Mouse (Mus musculus) limb, embryonic 11.5 days (tissue): Measurements from ENCODE around the gene Fabp1. TPM values are rescaled to one million over a fixed set of nuclear protein-coding genes. Genes with fewer than 3 reads are reported as not detected.

Experiments
- ATAC-seq: fragments of 200-750 bp; cut with Nextera tagmentation; 2 replicates; pipeline ENCODE4 v1.8.0; 2017; ENCODE audit warnings: low read depth; ENCODE audit not compliant: insufficient number of reproducible peaks, low FRiP score, low TSS enrichment
- DNase-seq: peaks from one replicate; pipeline ENCODE4 v3.0.0-alpha.2; 2015; ENCODE audit warnings: low spot score
- H3K27ac ChIP-seq: fragments of 300-500 bp; sonication (generic); replicated peaks from 2 replicates; pipeline ENCODE4 v1.5.1; 2014; ENCODE audit warnings: low read depth, mild to moderate bottlenecking, low read length
- H3K27me3 ChIP-seq: fragments of 300-500 bp; sonication (generic); 2 replicates; pipeline ENCODE4 v1.6.1; 2014; ENCODE audit warnings: mild to moderate bottlenecking, low read length, mixed read lengths; ENCODE audit not compliant: control insufficient read depth, insufficient read depth
- H3K36me3 ChIP-seq: fragments of 300-500 bp; sonication (generic); 2 replicates; pipeline ENCODE4 v1.6.1; 2014; ENCODE audit warnings: mild to moderate bottlenecking, low read length, moderate library complexity, mixed read lengths; ENCODE audit not compliant: control insufficient read depth, insufficient read depth
- H3K4me1 ChIP-seq: fragments of 300-500 bp; sonication (generic); 2 replicates; pipeline ENCODE4 v1.6.1; 2014; ENCODE audit warnings: low read length, mixed read lengths; ENCODE audit not compliant: control insufficient read depth, insufficient read depth
- H3K4me2 ChIP-seq: fragments of 300-500 bp; sonication (generic); 2 replicates; pipeline ENCODE4 v1.6.1; 2014; ENCODE audit warnings: low read depth, mild to moderate bottlenecking, moderate library complexity; ENCODE audit not compliant: severe bottlenecking
- H3K4me3 ChIP-seq: fragments of 300-500 bp; sonication (generic); 2 replicates; pipeline ENCODE4 v1.5.1; 2014; ENCODE audit warnings: low read depth, low read length
- H3K9ac ChIP-seq: fragments of 300-500 bp; sonication (generic); 2 replicates; pipeline ENCODE4 v1.6.1; 2014; ENCODE audit warnings: mild to moderate bottlenecking, low read length
- H3K9me3 ChIP-seq: fragments of 300-500 bp; sonication (generic); 2 replicates; pipeline ENCODE4 v1.6.1; 2016; ENCODE audit warnings: low read length; ENCODE audit not compliant: control insufficient read depth
- WGBS: fragments of 180-500 bp; shearing (Covaris S2); extraction: QIAGEN DNeasy Blood & Tissue Kit; methylation state at CpG from one replicate; pipeline ENCODE4 v1.1.7; 2014; 5-methylcytosine and 5-hydroxymethylcytosine counted together
- polyA plus RNA-seq: library from polyadenylated mRNA; unstranded; fragments of >200 nt; fragmentation: Nextera tagmentation; extraction: Ambion mirVana; gene quantifications from 2 replicates; pipeline ENCODE4 v1.2.1, GENCODE M21; 2014

Fabp1 gene
- polyA plus RNA-seq, 1 experiment from 2014 or later, result 0.29 TPM

- Histone ChIP-seq H3K4me2 (no peak overlapping the region), H3K27ac (no peak overlapping the region), H3K9ac (no peak overlapping the region), H3K4me3 (no peak overlapping the region), H3K4me1 (0 out of 2 replicates have a peak, but pooled peaks cover 3% of the 10 kb centered on the region), H3K36me3 (no peaks in the 10 kb centered on the region), H3K27me3 (no peaks in the 10 kb centered on the region), H3K9me3 (no peaks in the 10 kb centered on the region)
- DNase-seq (no peak), ATAC-seq (no peak)
- WGBS, result 78% methylated on average over 3 of the region's 3 CpGs
Observed at GRCm38 (mm10) chr6:71224184-71224943, 24.7 kb downstream of the Fabp1 start.

- Histone ChIP-seq H3K4me1 (0 out of 2 replicates have a peak, but pooled peaks cover 3% of the 10 kb centered on the region), H3K36me3 (no peaks in the 10 kb centered on the region), H3K4me2 (no peak overlapping the region), H3K27ac (no peak overlapping the region), H3K9me3 (no peaks in the 10 kb centered on the region), H3K4me3 (no peak overlapping the region), H3K27me3 (no peaks in the 10 kb centered on the region), H3K9ac (no peak overlapping the region)
- WGBS, result 21% methylated on average over 6 of the region's 6 CpGs
- no peak for ATAC-seq
- no peak for DNase-seq
Observed at GRCm38 (mm10) chr6:71226544-71226943, 26.9 kb downstream of the Fabp1 start.

GRCm38 (mm10) chr6:71227157-71227770, 27.6 kb downstream of the Fabp1 start:
- 0 out of 2 replicates have a peak, but pooled peaks cover 3% of the 10 kb centered on the region for H3K4me1 ChIP-seq
- no peaks in the 10 kb centered on the region for H3K36me3 ChIP-seq
- DNase-seq, result peak; percentile 28
- H3K9ac ChIP-seq, result no peak overlapping the region
- ATAC-seq, result no peak
- H3K9me3 ChIP-seq, result no peaks in the 10 kb centered on the region
- WGBS, result 7% methylated on average over 7 of the region's 7 CpGs
- no peaks in the 10 kb centered on the region for H3K27me3 ChIP-seq
- no peak overlapping the region for H3K27ac ChIP-seq
- H3K4me2 ChIP-seq, result no peak overlapping the region
- H3K4me3 ChIP-seq, result no peak overlapping the region

- no peak for DNase-seq
- H3K4me1 ChIP-seq, result no peaks in the 10 kb centered on the region
- H3K9me3 ChIP-seq, result no peaks in the 10 kb centered on the region
- no peak for ATAC-seq
- H3K4me2 ChIP-seq, result no peak overlapping the region
- H3K27ac ChIP-seq, result no peak overlapping the region
- no peak overlapping the region for H3K4me3 ChIP-seq
- no peak overlapping the region for H3K9ac ChIP-seq
- WGBS, result 86% methylated on average over 13 of the region's 13 CpGs
- H3K36me3 ChIP-seq, result no peaks in the 10 kb centered on the region
- H3K27me3 ChIP-seq, result no peaks in the 10 kb centered on the region
Observed at GRCm38 (mm10) chr6:71235121-71235520, 35.5 kb downstream of the Fabp1 start.

GRCm38 (mm10) chr6:71235944-71236343, 36.3 kb downstream of the Fabp1 start:
- H3K4me1 ChIP-seq, result no peaks in the 10 kb centered on the region
- H3K4me3 ChIP-seq, result no peak overlapping the region
- WGBS, result 75% methylated on average over 3 of the region's 3 CpGs
- H3K27ac ChIP-seq, result no peak overlapping the region
- no peaks in the 10 kb centered on the region for H3K27me3 ChIP-seq
- H3K9ac ChIP-seq, result no peak overlapping the region
- ATAC-seq (no peak), DNase-seq (no peak)
- H3K9me3 ChIP-seq, result no peaks in the 10 kb centered on the region
- H3K4me2 ChIP-seq, result no peak overlapping the region
- H3K36me3 ChIP-seq, result no peaks in the 10 kb centered on the region

- ATAC-seq, result no peak
- Histone ChIP-seq H3K4me3 (no peak overlapping the region), H3K4me2 (no peak overlapping the region), H3K36me3 (no peaks in the 10 kb centered on the region), H3K9ac (no peak overlapping the region), H3K27me3 (no peaks in the 10 kb centered on the region), H3K9me3 (no peaks in the 10 kb centered on the region), H3K4me1 (no peaks in the 10 kb centered on the region), H3K27ac (no peak overlapping the region)
- DNase-seq, result no peak
- WGBS, result 70% methylated on average over 6 of the region's 6 CpGs
Observed at GRCm38 (mm10) chr6:71236506-71236905, 36.9 kb downstream of the Fabp1 start.

- Histone ChIP-seq H3K4me1 (no peaks in the 10 kb centered on the region), H3K36me3 (no peaks in the 10 kb centered on the region), H3K9me3 (no peaks in the 10 kb centered on the region), H3K4me3 (no peak overlapping the region), H3K4me2 (no peak overlapping the region), H3K27me3 (no peaks in the 10 kb centered on the region), H3K27ac (no peak overlapping the region), H3K9ac (no peak overlapping the region)
- ATAC-seq (no peak), DNase-seq (no peak)
- WGBS, result 89% methylated on average over 6 of the region's 6 CpGs
Observed at GRCm38 (mm10) chr6:71237031-71237431, 37.4 kb downstream of the Fabp1 start.

- no peak for ATAC-seq
- Histone ChIP-seq H3K9me3 (no peaks in the 10 kb centered on the region), H3K4me3 (no peak overlapping the region), H3K27ac (no peak overlapping the region), H3K36me3 (no peaks in the 10 kb centered on the region), H3K27me3 (no peaks in the 10 kb centered on the region), H3K4me1 (no peaks in the 10 kb centered on the region), H3K4me2 (no peak overlapping the region), H3K9ac (no peak overlapping the region)
- WGBS, result 88% methylated on average over 26 of the region's 26 CpGs
- DNase-seq, result no peak
Observed at GRCm38 (mm10) chr6:71239069-71239750, 39.6 kb downstream of the Fabp1 start.
